Mouse (Mus musculus) thymus, adult 2 months (tissue): ENCODE data around the gene Vps50.

ENCODE experiments used
- CTCF ChIP-seq: fragments of 200-500 bp; IDR thresholded peaks from 2 replicates; pipeline ENCODE4 v1.5.1; 2012; ENCODE audit warnings: mild to moderate bottlenecking, control low read depth, low read length, moderate library complexity, borderline replicate concordance; ENCODE audit not compliant: control insufficient read depth, poor library complexity, insufficient read depth; ENCODE audit errors: extremely low read depth
- POLR2A ChIP-seq: fragments of 200-500 bp; IDR thresholded peaks from 2 replicates; pipeline ENCODE4 v1.6.1; 2012; ENCODE audit warnings: mild to moderate bottlenecking, low read length, control low read depth, moderate library complexity; ENCODE audit not compliant: control insufficient read depth, poor library complexity, insufficient read depth; ENCODE audit errors: extremely low read depth

- TF ChIP-seq CTCF = no peak
- TF ChIP-seq POLR2A = no peak
These were observed 42.1 kb upstream of the Vps50 start for GRCm38 (mm10) chr6:3455944-3456536.
